Mouse (Mus musculus): ENCODE measurements at regions not wholly inside any gene's neighbourhood (a gene's known extent, or its start where the extent isn't known, plus 50 kb on each side); places are given as distances from the start of the nearest gene placed in this dataset.

GRCm38 (mm10) chr13:99606606-99606990, 90.3 kb upstream of the Map1b start:
- no peak for TF ChIP-seq POLR2A (IDR thresholded peaks at IDR 0.05; ENCODE audit: borderline replicate concordance, extremely low read depth, insufficient read depth, insufficient read length)
- 65% methylated on average over 1 of the region's 1 CpGs for WGBS
- H3K9me3 ChIP-seq (ENCODE audit: control insufficient read depth, low read length) = peaks cover 6% of the 10 kb centered on the region; the same call in 1 of the 2 replicates
- ATAC-seq (ENCODE audit: low FRiP score, low read depth) (no peak), DNase-seq (ENCODE audit: low spot score) (no peak)
- no peak overlapping the region for H3K27ac ChIP-seq (replicated peaks; ENCODE audit: low read depth, low read length)
- no peaks in the 10 kb centered on the region for H3K27me3 ChIP-seq (ENCODE audit: control insufficient read depth, insufficient read depth, low read length)
- peaks cover 15% of the 10 kb centered on the region; the same call in 1 of the 2 replicates for H3K4me1 ChIP-seq (ENCODE audit: control insufficient read depth, insufficient read depth, low read length)
- H3K36me3 ChIP-seq (ENCODE audit: control insufficient read depth, insufficient read depth, low read length) = no peaks in the 10 kb centered on the region
- no peak overlapping the region for H3K9ac ChIP-seq (ENCODE audit: low read depth, low read length, severe bottlenecking)
- no peak overlapping the region for H3K4me3 ChIP-seq (replicated peaks; ENCODE audit: low read length)
- H3K4me2 ChIP-seq (replicated peaks; ENCODE audit: low read depth, low read length, severe bottlenecking) = no peak overlapping the region

- 86% methylated on average over 2 of the region's 2 CpGs for WGBS
- no peak for DNase-seq (ENCODE audit: low spot score)
Observed at GRCm38 (mm10) chr13:99605866-99606605, 89.7 kb upstream of the Map1b start.

GRCm38 (mm10) chr13:99597891-99598290, 81.6 kb upstream of the Map1b start:
- ATAC-seq (ENCODE audit: low FRiP score, low read depth) = no peak
- H3K9ac ChIP-seq (ENCODE audit: low read depth, low read length, severe bottlenecking) = no peak overlapping the region
- DNase-seq (ENCODE audit: low spot score) = no peak
- TF ChIP-seq POLR2A (IDR thresholded peaks at IDR 0.05; ENCODE audit: borderline replicate concordance, extremely low read depth, insufficient read depth, insufficient read length) = no peak
- H3K36me3 ChIP-seq (ENCODE audit: control insufficient read depth, insufficient read depth, low read length) = no peaks in the 10 kb centered on the region
- no peaks in the 10 kb centered on the region for H3K27me3 ChIP-seq (ENCODE audit: control insufficient read depth, insufficient read depth, low read length)
- no peaks in the 10 kb centered on the region for H3K9me3 ChIP-seq (ENCODE audit: control insufficient read depth, low read length)
- H3K4me2 ChIP-seq (replicated peaks; ENCODE audit: low read depth, low read length, severe bottlenecking) = no peak overlapping the region
- H3K27ac ChIP-seq (replicated peaks; ENCODE audit: low read depth, low read length) = no peak overlapping the region
- 64% methylated on average over 2 of the region's 2 CpGs for WGBS
- H3K4me1 ChIP-seq (ENCODE audit: control insufficient read depth, insufficient read depth, low read length) = peaks cover 4% of the 10 kb centered on the region; the same call in 1 of the 2 replicates
- no peak overlapping the region for H3K4me3 ChIP-seq (replicated peaks; ENCODE audit: low read length)

More at GRCm38 (mm10) chr13:99605866-99606605, 89.7 kb upstream of the Map1b start:
- no peaks in the 10 kb centered on the region for H3K36me3 ChIP-seq (ENCODE audit: control insufficient read depth, insufficient read depth, low read length)
- no peak for TF ChIP-seq POLR2A (IDR thresholded peaks at IDR 0.05; ENCODE audit: borderline replicate concordance, extremely low read depth, insufficient read depth, insufficient read length)
- no peak overlapping the region for H3K27ac ChIP-seq (replicated peaks; ENCODE audit: low read depth, low read length)
- no peak overlapping the region for H3K4me3 ChIP-seq (replicated peaks; ENCODE audit: low read length)
- peaks cover 15% of the 10 kb centered on the region; the same call in 1 of the 2 replicates for H3K4me1 ChIP-seq (ENCODE audit: control insufficient read depth, insufficient read depth, low read length)
- no peak for ATAC-seq (ENCODE audit: low FRiP score, low read depth)
- H3K9me3 ChIP-seq (ENCODE audit: control insufficient read depth, low read length) = peaks cover 6% of the 10 kb centered on the region; the same call in 1 of the 2 replicates
- H3K4me2 ChIP-seq (replicated peaks; ENCODE audit: low read depth, low read length, severe bottlenecking) = no peak overlapping the region
- H3K9ac ChIP-seq (ENCODE audit: low read depth, low read length, severe bottlenecking) = no peak overlapping the region
- no peaks in the 10 kb centered on the region for H3K27me3 ChIP-seq (ENCODE audit: control insufficient read depth, insufficient read depth, low read length)

GRCm38 (mm10) chr13:99593846-99594813, 77.8 kb upstream of the Map1b start:
- H3K27ac ChIP-seq (replicated peaks; ENCODE audit: low read depth, low read length) = no peak overlapping the region
- no peaks in the 10 kb centered on the region for H3K9me3 ChIP-seq (ENCODE audit: control insufficient read depth, low read length)
- H3K4me2 ChIP-seq (replicated peaks; ENCODE audit: low read depth, low read length, severe bottlenecking) = no peak overlapping the region
- DNase-seq (ENCODE audit: low spot score) = no peak
- peaks cover 8% of the 10 kb centered on the region for H3K4me1 ChIP-seq (ENCODE audit: control insufficient read depth, insufficient read depth, low read length)
- H3K4me3 ChIP-seq (replicated peaks; ENCODE audit: low read length) = no peak overlapping the region
- H3K27me3 ChIP-seq (ENCODE audit: control insufficient read depth, insufficient read depth, low read length) = no peaks in the 10 kb centered on the region
- ATAC-seq (ENCODE audit: low FRiP score, low read depth) = no peak
- TF ChIP-seq POLR2A (IDR thresholded peaks at IDR 0.05; ENCODE audit: borderline replicate concordance, extremely low read depth, insufficient read depth, insufficient read length) = no peak
- no peaks in the 10 kb centered on the region for H3K36me3 ChIP-seq (ENCODE audit: control insufficient read depth, insufficient read depth, low read length)
- H3K9ac ChIP-seq (ENCODE audit: low read depth, low read length, severe bottlenecking) = no peak overlapping the region
- 47% methylated on average over 17 of the region's 17 CpGs for WGBS

- Histone ChIP-seq H3K4me3 (replicated peaks; ENCODE audit: low read length) (no peak overlapping the region), H3K9me3 (ENCODE audit: control insufficient read depth, low read length) (no peaks in the 10 kb centered on the region), H3K36me3 (ENCODE audit: control insufficient read depth, insufficient read depth, low read length) (no peaks in the 10 kb centered on the region), H3K27ac (replicated peaks; ENCODE audit: low read depth, low read length) (no peak overlapping the region), H3K4me1 (ENCODE audit: control insufficient read depth, insufficient read depth, low read length) (peaks cover 8% of the 10 kb centered on the region), H3K27me3 (ENCODE audit: control insufficient read depth, insufficient read depth, low read length) (no peaks in the 10 kb centered on the region), H3K4me2 (replicated peaks; ENCODE audit: low read depth, low read length, severe bottlenecking) (no peak overlapping the region), H3K9ac (ENCODE audit: low read depth, low read length, severe bottlenecking) (no peak overlapping the region)
- DNase-seq (ENCODE audit: low spot score) (no peak), ATAC-seq (ENCODE audit: low FRiP score, low read depth) (no peak)
- WGBS = 54% methylated on average over 8 of the region's 8 CpGs
- no peak for TF ChIP-seq POLR2A (IDR thresholded peaks at IDR 0.05; ENCODE audit: borderline replicate concordance, extremely low read depth, insufficient read depth, insufficient read length)
Observed at GRCm38 (mm10) chr13:99593243-99593635, 76.9 kb upstream of the Map1b start.

All from limb, embryonic 14.5 days (tissue).